Mouse (Mus musculus): Measurements from ENCODE around the gene Fars2. TPM values are rescaled to one million over a fixed set of nuclear protein-coding genes. Genes with fewer than 3 reads are reported as not detected.

Gene Fars2
- total RNA-seq (2021), result 10 to 100 TPM; 33.3 to 41.8 TPM
- long read RNA-seq, experiment 1, transcript Fars2-201 (7 exons, 2,125 nt), result major isoform, 52 of 61 reads
- long read RNA-seq, experiment 1, partial matches to known transcripts, result 2 of 61 reads
- long read RNA-seq, experiment 1, other reads (novel, unspliced or antisense), result 3 of 61 reads
- long read RNA-seq, experiment 2, transcript Fars2-201 (7 exons, 2,125 nt), result major isoform, 56 of 66 reads
- long read RNA-seq, experiment 2, partial matches to known transcripts, result 4 of 66 reads
- long read RNA-seq, experiment 2, other reads (novel, unspliced or antisense), result 3 of 66 reads

DNA sequence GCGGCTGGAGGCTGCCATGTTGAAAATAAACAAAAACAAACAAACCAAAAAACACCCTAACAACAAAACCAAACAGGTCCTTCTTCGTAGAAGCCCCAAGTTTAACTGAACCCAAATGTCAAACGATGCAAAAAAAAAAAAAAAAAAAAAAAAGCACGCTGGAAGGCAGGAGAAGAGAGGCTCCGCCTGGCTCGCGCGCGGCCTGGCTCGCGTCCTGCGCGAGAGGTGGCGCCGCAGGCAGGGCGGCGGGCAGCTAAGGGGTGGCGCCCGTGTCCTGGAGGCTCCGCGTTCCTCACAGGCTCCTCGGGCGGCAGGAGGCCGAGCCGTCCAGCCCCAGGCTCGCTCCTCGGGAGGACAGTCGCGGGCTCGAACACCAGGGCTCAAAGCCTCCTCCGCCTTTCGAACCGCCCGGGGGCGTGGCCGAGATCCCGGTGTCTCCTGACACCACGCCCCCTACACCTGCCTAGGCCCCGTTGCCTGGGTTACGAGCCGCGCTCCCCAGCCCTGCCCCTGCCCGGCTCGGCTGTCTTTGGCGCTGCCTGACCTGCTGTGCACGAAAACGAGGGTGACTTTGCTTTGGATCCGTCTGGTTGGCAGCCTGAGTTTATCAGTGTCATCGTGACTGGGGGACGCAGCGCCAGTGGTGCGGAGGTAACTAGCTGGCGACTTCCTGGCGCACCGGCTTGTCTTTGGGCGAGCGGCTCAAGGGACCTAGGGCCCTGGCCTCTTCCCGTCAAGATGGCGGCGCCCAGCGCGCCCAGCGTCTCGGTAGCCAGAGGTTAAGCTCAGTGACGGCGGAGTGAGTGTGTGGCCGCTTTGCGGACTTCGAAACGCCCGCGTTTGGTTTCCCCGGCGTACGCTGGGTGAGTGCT, at the start of gene Fars2, which contains the start of gene Lyrm4:
Gene Fars2, plus strand, starts transcription at position 270 of the 872 bp plus-strand sequence.
Gene Lyrm4, minus strand, starts transcription at position 384 of the 872 bp plus-strand sequence.
- DNase-seq, result peak; percentile 96
- intact Hi-C loops (cut with DNase I), result no loop called here

GRCm38 (mm10) chr13:36074484-36074883, 42.7 kb upstream of the Fars2 start:
- intact Hi-C loops (cut with DNase I), result no loop called here

GRCm38 (mm10) chr13:36081591-36081990, 35.6 kb upstream of the Fars2 start:
- intact Hi-C loops (cut with DNase I), result no loop called here
- DNase-seq, result no peak

More at GRCm38 (mm10) chr13:36074484-36074883, 42.7 kb upstream of the Fars2 start:
- DNase-seq, result no peak

DNA sequence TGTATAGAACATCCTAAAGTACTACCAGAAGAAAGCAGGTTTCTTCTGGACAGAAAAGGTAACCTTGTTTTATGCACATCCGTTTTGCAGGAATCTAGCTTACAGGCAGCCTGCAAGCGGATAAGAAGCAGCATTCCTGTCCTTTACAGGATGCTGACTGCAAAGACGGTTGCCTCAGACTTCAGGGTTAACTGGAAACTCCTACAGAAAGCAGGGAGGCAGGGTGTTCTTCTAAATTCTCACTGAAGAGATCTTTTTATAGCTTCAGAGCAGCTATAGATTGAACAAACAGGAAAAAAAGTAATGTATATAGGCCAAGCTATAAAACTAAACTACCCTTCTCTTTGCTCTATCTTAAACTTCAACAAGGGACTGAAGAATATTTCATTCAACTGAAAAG, 32.5 kb upstream of the Fars2 start:
- DNase-seq, result no peak
- intact Hi-C loops (cut with DNase I), result no loop called here

DNA sequence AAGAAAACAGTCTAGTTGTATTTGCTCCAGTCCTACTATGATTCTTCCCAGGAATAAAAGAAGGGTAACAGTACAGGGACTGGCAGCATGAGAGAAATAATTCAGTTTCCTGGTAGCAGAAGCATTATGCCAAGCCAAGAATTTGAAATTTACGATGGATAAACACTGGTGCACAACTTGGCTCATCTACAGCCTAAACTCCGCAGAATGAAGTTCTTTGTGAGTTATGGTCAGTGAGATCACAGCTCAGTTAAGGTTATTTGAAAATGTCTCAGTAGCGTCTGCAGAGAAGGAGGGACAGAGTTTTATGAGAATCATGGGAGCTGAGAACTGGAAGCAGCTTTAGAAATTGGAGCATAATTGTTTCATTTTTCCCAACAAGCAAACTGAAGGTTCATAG, 31.2 kb upstream of the Fars2 start:
- intact Hi-C loops (cut with DNase I), result no loop called here
- DNase-seq, result no peak

- no peak for DNase-seq
- intact Hi-C loops (cut with DNase I), result no loop called here
Measured at GRCm38 (mm10) chr13:36086608-36087391, 30.4 kb upstream of the Fars2 start.

DNA sequence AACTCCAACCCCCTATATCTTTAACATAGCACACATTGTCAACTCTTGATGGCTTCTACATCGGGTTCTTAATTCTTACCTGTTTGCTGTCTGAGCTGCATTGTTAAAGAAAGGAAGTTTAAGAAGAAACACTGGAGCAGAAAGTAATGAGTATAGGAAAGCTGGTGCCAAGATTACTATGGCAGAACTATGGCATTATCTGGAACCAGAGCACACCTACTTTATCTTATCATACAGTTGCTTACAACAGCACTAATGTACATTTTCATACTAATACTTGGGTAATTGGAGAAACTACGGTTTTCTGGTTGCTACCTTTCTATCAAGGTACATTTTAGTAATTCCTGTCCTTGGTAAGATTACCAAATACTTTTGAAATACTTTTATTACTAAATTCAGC, 29.8 kb upstream of the Fars2 start:
- no peak for DNase-seq
- intact Hi-C loops (cut with DNase I), result no loop called here

DNA sequence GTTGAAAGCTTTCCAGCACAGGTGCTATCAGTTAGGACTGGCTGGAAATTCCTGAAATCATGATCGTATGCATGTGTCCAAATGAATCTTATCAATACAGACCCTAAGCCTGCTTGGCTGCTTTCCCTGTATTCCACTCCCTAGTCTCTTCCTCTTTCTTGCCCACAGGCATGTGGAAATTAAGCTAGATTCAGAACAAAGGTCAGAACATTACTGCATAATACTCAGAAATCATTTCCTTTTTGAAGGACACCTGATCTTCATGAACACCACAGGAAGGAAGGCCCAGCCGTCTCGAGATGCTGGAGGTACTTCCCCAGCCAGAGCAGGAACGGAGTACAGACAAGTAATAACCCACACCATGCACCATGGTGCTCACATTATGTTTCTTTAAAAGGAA, 29.0 kb upstream of the Fars2 start:
- DNase-seq, result no peak
- intact Hi-C loops (cut with DNase I), result no loop called here

DNA sequence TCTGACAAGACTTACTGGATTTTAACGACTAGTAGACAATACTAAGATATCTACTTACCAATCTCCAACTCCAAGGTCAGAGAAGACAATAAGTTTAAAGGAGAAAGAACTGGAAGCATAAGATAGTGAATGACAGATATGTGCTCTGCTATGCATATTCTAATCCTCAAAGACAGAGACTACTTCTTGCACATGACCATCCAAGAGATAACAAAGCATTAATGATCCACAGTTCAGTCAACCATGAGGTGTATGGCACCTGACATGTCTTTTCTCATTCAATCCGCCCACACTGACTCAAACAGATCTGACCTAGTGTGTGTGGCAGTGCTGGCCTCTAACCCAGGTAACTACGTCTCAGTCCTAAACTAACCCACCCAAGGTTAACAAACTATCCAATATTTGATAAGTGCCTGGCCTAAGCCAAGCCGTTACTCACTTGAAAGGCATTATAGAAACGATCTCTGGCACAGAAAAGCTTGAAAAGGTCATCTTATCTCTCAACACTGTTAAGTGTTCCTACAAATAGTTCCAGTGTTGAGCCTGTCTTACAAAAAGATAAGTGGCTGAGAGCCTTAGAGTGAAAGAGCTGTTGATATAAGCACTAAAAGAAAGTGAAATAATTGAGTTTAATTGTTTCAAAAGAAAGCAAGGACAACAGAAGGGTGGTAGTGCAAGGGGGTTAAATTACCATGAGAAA, 20.4 kb upstream of the Fars2 start:
- intact Hi-C loops (cut with DNase I), result no loop called here
- no peak for DNase-seq

GRCm38 (mm10) chr13:36105591-36105990, 11.6 kb upstream of the Fars2 start:
- DNase-seq, result no peak
- intact Hi-C loops (cut with DNase I), result no loop called here

GRCm38 (mm10) chr13:36108528-36108927, 8.7 kb upstream of the Fars2 start:
- no peak for DNase-seq
- intact Hi-C loops (cut with DNase I), result no loop called here

GRCm38 (mm10) chr13:36111331-36111730, 5.9 kb upstream of the Fars2 start:
- intact Hi-C loops (cut with DNase I), result no loop called here
- no peak for DNase-seq

- DNase-seq, result no peak
- intact Hi-C loops (cut with DNase I), result no loop called here
Measured at GRCm38 (mm10) chr13:36113181-36113580, 4.0 kb upstream of the Fars2 start.

DNA sequence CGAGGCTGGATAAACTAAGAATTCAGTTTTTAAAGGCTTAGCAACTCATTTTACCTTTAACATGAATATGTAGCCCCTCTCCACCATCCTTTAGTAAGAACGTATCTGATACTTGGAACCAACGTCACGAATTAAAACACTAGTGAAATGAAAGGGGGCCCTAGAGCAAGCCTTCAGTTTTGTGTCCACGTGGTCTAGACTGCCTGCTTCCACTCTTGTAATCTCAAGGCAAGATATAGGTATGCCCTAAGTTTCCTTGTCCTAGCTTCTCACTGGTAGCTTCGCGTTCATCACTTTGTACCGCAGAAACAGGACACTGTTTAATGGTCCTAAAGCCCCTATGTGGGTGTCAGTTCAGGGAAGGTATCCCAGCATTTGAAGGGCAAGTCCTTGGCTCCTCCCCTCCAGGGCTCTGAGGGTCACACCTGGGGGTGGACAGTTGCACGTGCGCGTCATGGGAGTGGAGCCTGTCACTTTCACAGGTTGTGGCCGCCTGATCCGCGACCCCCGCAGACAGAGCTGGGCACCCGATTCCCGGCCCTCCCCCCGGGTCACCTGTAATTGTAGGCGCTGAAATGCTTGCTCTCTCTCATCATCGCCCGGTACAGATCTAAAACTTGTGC, 581 bp upstream of the Fars2 start:
- peak in 1 of 2 experiments; percentile 26 for DNase-seq
- intact Hi-C loops (cut with DNase I), result no loop called here

GRCm38 (mm10) chr13:36119684-36120083, 2.5 kb downstream of the Fars2 start:
- intact Hi-C loops (cut with DNase I), result no loop called here

GRCm38 (mm10) chr13:36120606-36121005, 3.4 kb downstream of the Fars2 start:
- intact Hi-C loops (cut with DNase I), result no loop called here

More at GRCm38 (mm10) chr13:36119684-36120083, 2.5 kb downstream of the Fars2 start:
- DNase-seq, result no peak

DNA sequence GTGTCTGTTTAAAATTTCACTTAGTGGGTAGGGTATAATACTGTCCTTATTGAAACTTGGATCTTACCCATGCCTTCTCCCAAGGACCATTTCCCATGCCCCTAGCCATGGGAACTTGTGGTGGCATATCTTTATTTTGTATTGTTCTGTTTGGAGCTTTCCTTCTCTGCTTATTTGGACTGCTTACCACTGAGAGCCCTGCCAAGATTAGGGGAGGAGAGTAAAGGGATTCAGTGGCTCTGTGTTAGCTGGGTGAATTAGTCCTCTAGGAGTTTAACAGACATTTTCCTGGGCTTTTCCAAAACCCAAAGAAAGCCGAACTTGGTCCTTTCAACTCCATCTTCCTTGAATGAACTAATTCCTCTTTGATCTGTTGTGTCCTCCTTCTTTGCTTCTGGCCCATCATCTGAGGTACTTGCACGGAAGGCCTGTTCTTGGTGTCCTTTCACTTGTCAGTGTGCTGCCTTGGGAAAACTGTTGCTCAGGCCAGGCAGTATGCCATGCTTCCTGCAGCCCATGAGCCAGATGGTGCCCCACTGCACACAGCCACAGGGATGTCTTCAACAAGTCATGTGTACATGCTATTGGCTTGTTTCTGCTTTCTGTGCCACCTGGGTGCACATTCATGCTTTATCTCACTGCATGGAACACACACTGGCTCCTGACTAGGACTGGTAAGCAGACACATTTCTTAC, 12.3 kb downstream of the Fars2 start:
- intact Hi-C loops (cut with DNase I), result no loop called here
- DNase-seq, result no peak

More at GRCm38 (mm10) chr13:36120606-36121005, 3.4 kb downstream of the Fars2 start:
- no peak for DNase-seq

- intact Hi-C loops (cut with DNase I), result no loop called here
- no peak for DNase-seq
Measured at GRCm38 (mm10) chr13:36131401-36131800, 14.2 kb downstream of the Fars2 start.

DNA sequence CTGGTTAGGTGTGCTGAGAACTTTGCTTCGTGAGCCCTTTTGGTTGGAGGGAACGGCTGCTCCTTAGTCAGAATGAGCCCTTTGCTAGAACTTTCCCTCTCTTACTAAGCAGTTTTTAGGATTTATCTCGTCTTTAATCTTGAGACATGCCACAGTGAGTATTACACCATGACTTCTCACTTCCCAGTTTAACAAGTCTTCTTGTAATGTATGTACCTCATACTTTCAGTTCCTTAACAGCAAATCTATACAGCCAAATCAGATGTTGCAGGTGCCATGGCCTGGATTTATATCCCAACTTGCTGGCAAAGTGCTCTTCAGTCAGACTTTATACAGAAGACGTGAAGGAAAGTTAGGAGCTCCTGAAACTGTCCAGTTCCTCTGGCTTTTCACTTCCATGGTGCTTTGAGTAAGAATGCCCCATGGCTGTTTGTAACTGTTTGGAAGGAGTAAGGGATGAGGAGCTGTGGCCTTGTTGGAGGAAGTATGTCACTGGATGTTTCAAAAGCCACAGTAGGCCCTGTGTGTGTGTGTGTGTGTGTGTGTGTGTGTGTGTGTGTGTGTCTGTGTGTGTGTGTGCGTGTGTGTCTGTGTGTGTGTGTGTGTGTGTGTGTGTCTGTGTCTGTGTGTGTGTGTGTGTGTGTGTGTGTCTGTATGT, 14.9 kb downstream of the Fars2 start:
- no peak for DNase-seq
- intact Hi-C loops (cut with DNase I), result no loop called here

Measured in gastrocnemius, postnatal 36 days (tissue).